Mouse (Mus musculus) forebrain, postnatal 0 days (tissue): ENCODE measurements at regions not wholly inside any gene's neighbourhood (a gene's known extent, or its start where the extent isn't known, plus 50 kb on each side); places are given as distances from the start of the nearest gene placed in this dataset.

ENCODE experiments used
- ATAC-seq: fragments of 200-750 bp; cut with Nextera tagmentation; 2 replicates; pipeline ENCODE4 v1.8.0; 2017; ENCODE audit warnings: mild to moderate bottlenecking, moderate library complexity
- DNase-seq: peaks from one replicate; pipeline ENCODE4 v3.0.0-alpha.2; 2015
- H3K27ac ChIP-seq: fragments of 300-500 bp; sonication (generic); 2 replicates; pipeline ENCODE4 v1.5.1; 2014; ENCODE audit warnings: low read depth, mild to moderate bottlenecking, antibody characterized with exemption, low read length, moderate library complexity, mixed read lengths
- H3K27me3 ChIP-seq: fragments of 300-500 bp; sonication (generic); 2 replicates; pipeline ENCODE4 v1.6.1; 2014; ENCODE audit warnings: mild to moderate bottlenecking, low read length, mixed read lengths; ENCODE audit not compliant: insufficient read depth
- H3K36me3 ChIP-seq: fragments of 300-500 bp; sonication (generic); 2 replicates; pipeline ENCODE4 v1.6.1; 2014; ENCODE audit warnings: mild to moderate bottlenecking, moderate library complexity; ENCODE audit not compliant: insufficient read depth
- H3K4me1 ChIP-seq: fragments of 300-500 bp; sonication (generic); 2 replicates; pipeline ENCODE4 v1.6.1; 2014; ENCODE audit warnings: antibody characterized with exemption; ENCODE audit not compliant: insufficient read depth
- H3K4me2 ChIP-seq: fragments of 300-500 bp; sonication (generic); 2 replicates; pipeline ENCODE4 v1.6.1; 2014; ENCODE audit warnings: low read depth, mild to moderate bottlenecking, moderate library complexity
- H3K4me3 ChIP-seq: fragments of 300-500 bp; sonication (generic); 2 replicates; pipeline ENCODE4 v1.5.1; 2014; ENCODE audit warnings: low read depth, low read length, mixed read lengths
- H3K9ac ChIP-seq: fragments of 300-500 bp; sonication (generic); 2 replicates; pipeline ENCODE4 v1.6.1; 2014; ENCODE audit warnings: mild to moderate bottlenecking
- H3K9me3 ChIP-seq: fragments of 300-500 bp; sonication (generic); 2 replicates; pipeline ENCODE4 v1.6.1; 2016; ENCODE audit warnings: low read length
- CTCF ChIP-seq: sonication (generic); IDR thresholded peaks from 2 replicates; pipeline ENCODE4 v1.5.1; 2016; ENCODE audit warnings: antibody characterized with exemption, control low read depth, low read depth
- WGBS: fragments of 180-500 bp; shearing (Covaris S2); extraction: QIAGEN DNeasy Blood & Tissue Kit; methylation state at CpG from one replicate; pipeline ENCODE4 v1.1.7; 2014; 5-methylcytosine and 5-hydroxymethylcytosine counted together

DNA sequence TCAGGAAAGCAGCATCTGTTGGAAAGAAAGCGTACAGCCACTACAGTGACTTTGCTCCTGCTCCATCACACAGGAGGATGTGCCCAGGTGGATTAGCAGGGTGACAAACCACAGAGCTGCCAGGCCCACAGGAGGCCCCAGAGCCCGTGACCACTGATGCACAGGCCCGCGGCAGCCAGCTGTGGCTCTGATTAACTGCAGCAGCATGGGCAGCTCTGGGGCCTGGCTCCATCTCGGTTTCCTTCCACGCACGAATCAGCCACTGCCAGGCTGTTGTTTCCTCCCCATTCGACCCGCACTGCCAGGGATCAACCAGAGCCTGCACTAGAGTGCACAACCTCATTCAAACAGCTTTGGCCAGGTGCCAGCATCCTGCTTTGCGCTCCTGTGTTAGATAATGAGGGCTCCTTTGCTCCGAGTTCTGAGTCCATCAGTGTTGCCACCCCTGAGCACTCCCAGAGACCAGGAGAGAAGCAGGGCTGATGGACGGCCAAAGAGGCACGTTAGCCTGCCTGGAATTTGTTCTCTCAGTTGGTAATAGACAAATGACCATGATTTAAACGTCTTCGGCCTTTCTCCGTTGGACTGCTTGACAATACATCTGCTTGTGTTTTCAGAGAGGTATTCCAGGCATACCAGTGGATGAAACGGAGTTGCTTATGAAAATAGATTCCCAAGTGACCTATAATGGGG is 103.2 kb upstream of the St6galnac5 start:
- 10% methylated on average over 17 of the region's 17 CpGs for WGBS
- no peaks in the 10 kb centered on the region for H3K36me3 ChIP-seq
- DNase-seq (peak; percentile 72), ATAC-seq (peak; percentile 68)
- no peaks in the 10 kb centered on the region for H3K9me3 ChIP-seq
- H3K27ac ChIP-seq, result peak overlapping the region; percentile 47
- no peak for TF ChIP-seq CTCF
- H3K4me2 ChIP-seq, result peak overlapping the region; percentile 40
- peaks cover 18% of the 10 kb centered on the region for H3K4me1 ChIP-seq
- H3K4me3 ChIP-seq, result no peak overlapping the region
- H3K9ac ChIP-seq, result peak overlapping the region; percentile 31; the same call in 1 of the 2 replicates
- no peaks in the 10 kb centered on the region for H3K27me3 ChIP-seq

DNA sequence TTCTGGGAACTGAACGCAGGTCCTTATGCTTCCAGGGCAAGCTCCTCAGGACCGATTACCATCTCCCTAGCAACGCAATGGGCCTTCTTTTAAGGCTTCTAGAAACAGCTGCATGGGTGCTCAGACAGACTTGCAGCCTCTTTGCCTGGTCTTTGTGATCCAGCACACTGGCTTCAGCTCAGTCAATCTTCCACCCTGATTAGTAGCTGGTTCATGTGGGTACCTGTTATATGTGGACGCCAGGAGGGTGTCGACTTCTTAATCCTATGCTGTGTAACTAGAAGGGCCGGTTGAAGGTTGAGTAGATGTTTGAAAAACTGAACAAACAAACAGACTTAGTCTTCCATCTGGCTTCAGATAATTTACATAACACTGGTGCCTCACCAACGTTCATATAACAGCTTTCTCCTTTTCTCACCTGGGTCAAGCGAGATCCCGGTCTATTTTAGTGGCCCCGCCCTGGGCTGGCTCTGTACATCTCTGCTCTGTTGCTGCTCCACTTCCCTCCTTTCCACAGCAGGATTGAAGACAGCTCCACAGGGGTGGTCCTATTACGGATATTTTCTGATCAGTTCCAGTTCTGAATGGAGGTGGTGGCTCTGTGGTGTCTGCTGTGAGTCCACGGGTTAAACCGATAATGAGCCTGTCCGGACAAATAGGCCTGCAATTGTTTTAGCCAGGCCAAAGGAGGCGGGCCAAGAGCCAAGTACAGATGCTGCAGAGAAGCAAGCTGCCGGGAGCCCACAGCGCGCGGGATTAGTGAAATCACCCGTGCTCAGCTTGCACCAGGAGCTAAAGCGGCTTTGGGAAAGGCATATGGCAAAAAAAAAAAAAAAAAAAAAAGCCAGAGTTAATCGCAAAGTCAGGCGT is 102.4 kb upstream of the St6galnac5 start:
- H3K9me3 ChIP-seq, result no peaks in the 10 kb centered on the region
- peak overlapping the region; percentile 47 for H3K27ac ChIP-seq
- H3K4me1 ChIP-seq, result peaks cover 18% of the 10 kb centered on the region
- 15% methylated on average over 23 of the region's 23 CpGs for WGBS
- H3K27me3 ChIP-seq, result no peaks in the 10 kb centered on the region
- H3K4me2 ChIP-seq, result peak overlapping the region; percentile 40
- H3K9ac ChIP-seq, result peak overlapping the region; percentile 31
- no peak overlapping the region for H3K4me3 ChIP-seq
- ATAC-seq (peak; percentile 60), DNase-seq (peak; percentile 67)
- H3K36me3 ChIP-seq, result no peaks in the 10 kb centered on the region
- no peak for TF ChIP-seq CTCF

DNA sequence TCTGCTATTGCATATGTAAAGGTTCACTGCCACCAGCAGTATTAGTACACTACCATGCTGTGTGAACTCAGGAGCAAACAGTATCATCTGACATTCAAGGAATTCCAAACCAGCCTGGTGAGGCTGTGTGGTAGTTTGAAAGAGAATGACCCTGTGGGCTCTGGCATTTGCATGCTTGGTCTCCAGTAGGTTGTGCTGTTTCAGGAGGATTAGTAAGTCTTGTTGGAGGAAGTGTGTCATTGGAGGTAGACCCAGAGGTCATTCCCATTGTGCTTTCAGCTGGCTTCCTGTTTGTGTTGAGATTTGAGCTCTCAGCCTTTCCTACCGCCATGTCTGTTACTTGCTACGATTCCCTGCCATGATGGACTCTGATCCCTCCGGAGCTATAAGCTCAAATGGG is 98.3 kb upstream of the St6galnac5 start:
- Histone ChIP-seq H3K4me1 (peaks cover 20% of the 10 kb centered on the region), H3K4me2 (no peak overlapping the region), H3K9me3 (no peaks in the 10 kb centered on the region), H3K36me3 (no peaks in the 10 kb centered on the region), H3K4me3 (no peak overlapping the region), H3K9ac (no peak overlapping the region), H3K27ac (no peak overlapping the region), H3K27me3 (no peaks in the 10 kb centered on the region)
- no peak for ATAC-seq
- 91% methylated on average over 3 of the region's 3 CpGs for WGBS
- DNase-seq, result no peak
- no peak for TF ChIP-seq CTCF

DNA sequence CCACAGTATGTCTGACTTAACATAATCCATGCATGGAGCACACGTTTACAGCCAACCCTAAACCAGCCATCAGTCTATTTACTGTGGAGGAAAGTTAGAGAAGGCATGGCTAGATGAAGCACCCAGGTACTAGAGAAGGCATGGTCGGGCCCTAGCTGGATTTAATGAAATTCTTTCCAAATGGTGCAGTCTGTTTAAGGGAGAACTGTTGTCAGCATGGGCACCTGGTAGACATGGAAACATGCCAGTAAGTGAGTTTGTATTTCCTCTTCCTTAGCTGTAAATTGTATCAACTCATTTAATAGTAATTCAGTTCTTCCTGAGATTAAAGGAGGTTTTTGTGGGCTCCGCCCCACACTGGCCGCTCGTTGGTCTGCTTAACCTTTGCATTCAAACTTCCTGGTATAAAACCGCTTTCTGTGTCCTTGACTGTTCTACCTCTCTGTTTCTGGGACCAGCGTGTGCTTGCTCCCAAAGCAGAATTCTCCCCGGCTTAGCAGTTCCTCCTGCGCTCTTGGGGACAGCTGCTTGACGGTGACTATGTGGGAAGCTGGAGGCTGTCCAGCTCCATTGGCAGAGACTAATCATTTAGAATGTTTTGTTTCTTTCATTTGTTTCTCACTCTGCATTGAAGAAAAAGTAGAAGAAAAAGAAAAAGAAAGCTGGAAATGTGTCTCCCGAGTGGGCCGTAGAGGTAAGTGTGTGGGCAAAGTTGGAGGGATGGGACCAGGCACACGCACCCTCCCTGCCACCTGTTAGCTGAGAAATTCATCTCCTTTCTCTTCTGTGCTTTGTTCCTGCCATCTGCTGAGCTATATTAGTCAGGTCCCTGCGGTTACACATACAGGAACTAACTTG is 96.0 kb upstream of the St6galnac5 start:
- Histone ChIP-seq H3K4me1 (0 out of 2 replicates have a peak, but pooled peaks cover 5% of the 10 kb centered on the region), H3K27ac (no peak overlapping the region; the same call in 1 of the 2 replicates), H3K36me3 (no peaks in the 10 kb centered on the region), H3K9ac (no peak overlapping the region), H3K9me3 (no peaks in the 10 kb centered on the region), H3K4me2 (no peak overlapping the region), H3K4me3 (no peak overlapping the region), H3K27me3 (no peaks in the 10 kb centered on the region)
- WGBS, result 39% methylated on average over 14 of the region's 14 CpGs
- DNase-seq (peak; percentile 76), ATAC-seq (no peak)
- no peak for TF ChIP-seq CTCF

DNA sequence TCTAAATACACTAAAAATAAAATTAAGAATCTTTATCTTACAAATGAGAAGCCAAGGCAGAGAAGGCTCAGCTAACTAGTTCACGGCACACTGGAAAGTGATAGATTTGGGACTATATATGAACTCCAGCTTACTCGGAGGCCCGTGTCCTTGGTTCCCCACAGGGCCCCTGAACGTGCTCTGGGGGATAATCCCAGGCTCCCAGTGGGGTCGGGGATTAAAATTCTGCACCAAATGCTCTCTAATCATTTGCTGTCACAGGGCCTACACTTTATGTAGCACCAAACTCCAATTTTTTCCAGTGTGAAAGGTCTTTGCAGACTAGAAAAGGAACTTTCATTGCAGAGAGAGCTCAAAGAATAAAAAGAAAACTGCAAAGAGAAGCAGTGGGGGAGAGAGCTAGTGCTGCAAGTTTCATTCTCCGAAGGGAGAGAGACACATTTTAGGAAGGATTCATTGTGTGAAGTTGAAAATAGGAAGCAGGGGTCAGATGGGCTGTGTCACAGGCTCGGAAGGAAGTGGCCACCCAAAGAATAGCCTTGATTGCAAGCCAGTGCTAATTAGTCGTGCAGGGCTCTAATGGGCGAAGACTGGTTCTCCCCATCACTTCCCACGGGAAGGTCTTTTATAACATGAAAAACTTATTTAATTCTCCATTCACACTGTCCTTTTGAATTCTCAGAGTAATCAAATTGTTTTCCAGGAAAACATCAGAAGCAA is 90.3 kb upstream of the St6galnac5 start:
- no peaks in the 10 kb centered on the region for H3K36me3 ChIP-seq
- no peak for TF ChIP-seq CTCF
- DNase-seq, result peak; percentile 32
- no peaks in the 10 kb centered on the region for H3K27me3 ChIP-seq
- no peaks in the 10 kb centered on the region for H3K4me1 ChIP-seq
- H3K27ac ChIP-seq, result peak overlapping the region; percentile 50; the same call in 1 of the 2 replicates
- WGBS, result 10% methylated on average over 10 of the region's 10 CpGs
- H3K9me3 ChIP-seq, result no peaks in the 10 kb centered on the region
- H3K9ac ChIP-seq, result no peak overlapping the region
- peak; percentile 75 for ATAC-seq
- no peak overlapping the region for H3K4me2 ChIP-seq
- H3K4me3 ChIP-seq, result no peak overlapping the region

DNA sequence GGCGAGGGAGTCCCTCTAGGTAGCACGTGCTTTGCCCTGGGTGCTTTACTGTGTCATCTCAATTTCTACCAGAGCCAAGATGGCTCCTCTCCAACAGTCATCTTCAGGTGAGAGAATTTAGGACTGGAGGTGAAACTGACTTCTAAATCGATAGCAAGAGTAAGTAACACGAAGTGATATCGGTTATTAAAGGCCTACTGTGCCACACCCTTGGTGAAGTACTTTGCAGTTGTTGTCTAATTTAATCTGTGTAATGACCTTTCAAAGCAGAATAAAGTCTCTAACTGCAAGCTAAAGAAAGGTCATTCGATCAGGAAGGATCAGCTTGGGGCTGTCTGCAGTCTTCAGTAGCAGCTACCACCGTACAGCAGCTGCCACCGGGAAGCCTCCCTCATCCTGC is 89.5 kb upstream of the St6galnac5 start:
- no peaks in the 10 kb centered on the region for H3K4me1 ChIP-seq
- DNase-seq (no peak), ATAC-seq (no peak)
- H3K9ac ChIP-seq, result no peak overlapping the region
- no peak overlapping the region for H3K4me3 ChIP-seq
- H3K36me3 ChIP-seq, result no peaks in the 10 kb centered on the region
- TF ChIP-seq CTCF, result no peak
- H3K27ac ChIP-seq, result no peak overlapping the region
- 87% methylated on average over 8 of the region's 8 CpGs for WGBS
- H3K27me3 ChIP-seq, result no peaks in the 10 kb centered on the region
- H3K4me2 ChIP-seq, result no peak overlapping the region
- H3K9me3 ChIP-seq, result no peaks in the 10 kb centered on the region
